9 mouse cellular contexts compared by ENCODE assay signal in the genomic region with DNA sequence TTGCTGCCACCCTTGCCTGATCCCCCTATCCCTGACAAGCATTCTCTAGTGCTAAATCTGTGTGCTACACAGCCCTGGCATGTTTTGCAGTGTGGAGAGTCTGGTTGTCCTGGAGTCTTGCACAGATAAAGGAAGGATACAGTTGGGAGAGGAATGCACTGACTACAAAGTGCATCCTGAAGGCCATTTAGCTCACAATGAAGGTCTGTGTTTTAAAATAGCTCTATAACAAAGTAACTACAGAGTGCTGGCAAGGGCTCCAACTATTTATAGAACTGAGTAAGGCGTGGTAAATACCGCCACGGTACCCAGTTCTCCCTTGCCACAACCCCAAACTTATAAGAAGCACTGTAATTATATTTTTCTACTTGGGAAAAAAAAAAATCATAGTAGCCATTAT.
DNase-seq lines count a peak whose midpoint lies in the region; ATAC-seq lines count a peak whose summit lies in the region.
"Had no signal": no experiment of that assay in that cellular context is flagged by ENCODE, and none has a peak within 500 bp of the region (broad histone marks: within the 10 kb centered on the region; RNA-seq: fewer than 3 reads in every experiment).

No protein-coding gene starts in this region.

- WGBS in kidney, embryonic 15.5 days, result 64% methylated on average over 3 of the region's 3 CpGs
- 18% methylated on average over 3 of the region's 3 CpGs for WGBS in embryonic facial prominence, embryonic 13.5 days
- 47% methylated on average over 3 of the region's 3 CpGs for WGBS in limb, embryonic 13.5 days

- no peak overlapping the region for H3K4me3 ChIP-seq in kidney, embryonic 15.5 days (replicated peaks)
- H3K4me3 ChIP-seq in embryonic facial prominence, embryonic 13.5 days, result no peak overlapping the region
- H3K4me3 ChIP-seq in limb, embryonic 13.5 days, result no peak overlapping the region
- H3K4me3 ChIP-seq: neural tube, embryonic 12.5 days had no signal

- no peaks in the 10 kb centered on the region for H3K27me3 ChIP-seq in kidney, embryonic 15.5 days
- H3K27me3 ChIP-seq in embryonic facial prominence, embryonic 13.5 days, result no peaks in the 10 kb centered on the region
- H3K27me3 ChIP-seq in limb, embryonic 13.5 days, result no peaks in the 10 kb centered on the region
- H3K27me3 ChIP-seq: neural tube, embryonic 12.5 days had no signal

- no peak; the same call in 1 of the 2 replicates for ATAC-seq in kidney, embryonic 15.5 days (replicated peaks; ENCODE audit: low FRiP score)
- ATAC-seq in embryonic facial prominence, embryonic 13.5 days (ENCODE audit: insufficient number of reproducible peaks, insufficient read depth, low FRiP score, low TSS enrichment, low read depth), result peak; percentile 75; the same call in 1 of the 2 replicates
- ATAC-seq in limb, embryonic 13.5 days (ENCODE audit: low FRiP score, low read depth), result peak; percentile 28; the same call in 1 of the 2 replicates

- H3K27ac ChIP-seq in kidney, embryonic 15.5 days, result peak overlapping the region; percentile 48
- H3K27ac ChIP-seq in embryonic facial prominence, embryonic 13.5 days, result peak overlapping the region; percentile 49
- peak overlapping the region; percentile 34; the same call in 1 of the 2 replicates for H3K27ac ChIP-seq in limb, embryonic 13.5 days
- H3K27ac ChIP-seq: neural tube, embryonic 12.5 days had no signal

- H3K9ac ChIP-seq in kidney, embryonic 15.5 days, result no peak overlapping the region
- H3K9ac ChIP-seq in embryonic facial prominence, embryonic 13.5 days, result no peak overlapping the region
- no peak overlapping the region for H3K9ac ChIP-seq in limb, embryonic 13.5 days
- H3K9ac ChIP-seq: neural tube, embryonic 12.5 days had no signal

- intact Hi-C loops in left cerebral cortex, postnatal 10 days (cut with DNase I), result no loop called here

- no peaks in the 10 kb centered on the region for H3K36me3 ChIP-seq in kidney, embryonic 15.5 days
- no peaks in the 10 kb centered on the region for H3K36me3 ChIP-seq in embryonic facial prominence, embryonic 13.5 days
- no peaks in the 10 kb centered on the region for H3K36me3 ChIP-seq in limb, embryonic 13.5 days
- H3K36me3 ChIP-seq: neural tube, embryonic 12.5 days had no signal

- no peaks in the 10 kb centered on the region for H3K4me1 ChIP-seq in kidney, embryonic 15.5 days
- peaks cover 27% of the 10 kb centered on the region for H3K4me1 ChIP-seq in embryonic facial prominence, embryonic 13.5 days
- peaks cover 24% of the 10 kb centered on the region for H3K4me1 ChIP-seq in limb, embryonic 13.5 days
- H3K4me1 ChIP-seq: neural tube, embryonic 12.5 days had no signal

- no peaks in the 10 kb centered on the region for H3K9me3 ChIP-seq in kidney, embryonic 15.5 days (replicated peaks)
- H3K9me3 ChIP-seq in embryonic facial prominence, embryonic 13.5 days, result no peaks in the 10 kb centered on the region
- no peaks in the 10 kb centered on the region for H3K9me3 ChIP-seq in limb, embryonic 13.5 days
- H3K9me3 ChIP-seq: neural tube, embryonic 12.5 days had no signal

- no peak for DNase-seq in kidney, postnatal 25 days
- peak; percentile 11 for DNase-seq in Muller cell, postnatal 12 days (ENCODE audit: inconsistent ontology term)
- DNase-seq in cerebellum, adult 11-12 months, result no peak
- no peak for DNase-seq in liver
- DNase-seq in left cerebral cortex, postnatal 10 days (ENCODE audit: extremely low spot score in 1 of 2, low spot score in 2 of 2), result no peak

- H3K4me2 ChIP-seq in kidney, embryonic 15.5 days, result no peak overlapping the region
- H3K4me2 ChIP-seq in embryonic facial prominence, embryonic 13.5 days, result peak overlapping the region; percentile 16; the same call in 1 of the 2 replicates
- H3K4me2 ChIP-seq in limb, embryonic 13.5 days (replicated peaks), result 0 out of 2 replicates have a peak overlapping the region, but pooled peaks have one; percentile 34
- H3K4me2 ChIP-seq: neural tube, embryonic 12.5 days had no signal
